Mouse (Mus musculus) midbrain, embryonic 11.5 days (tissue): Measurements from ENCODE around the gene Cux2. TPM values are rescaled to one million over a fixed set of nuclear protein-coding genes. Genes with fewer than 3 reads are reported as not detected.

Experiments used
- ATAC-seq: fragments of 200-750 bp; cut with Nextera tagmentation; 2 replicates; pipeline ENCODE4 v1.8.0; 2017; ENCODE audit warnings: moderate TSS enrichment, moderate library complexity; ENCODE audit not compliant: low FRiP score
- DNase-seq: peaks from one replicate; pipeline ENCODE4 v3.0.0; 2015; ENCODE audit warnings: low spot score; ENCODE audit errors: missing footprints
- H3K27ac ChIP-seq: fragments of 300-500 bp; sonication (generic); 2 replicates; pipeline ENCODE4 v1.5.1; 2014; ENCODE audit warnings: low read depth, low read length
- H3K27me3 ChIP-seq: fragments of 300-500 bp; sonication (generic); 2 replicates; pipeline ENCODE4 v1.6.1; 2014; ENCODE audit warnings: mild to moderate bottlenecking, low read length, moderate library complexity, mixed read lengths; ENCODE audit not compliant: control insufficient read depth, insufficient read depth
- H3K36me3 ChIP-seq: fragments of 300-500 bp; sonication (generic); 2 replicates; pipeline ENCODE4 v1.6.1; 2014; ENCODE audit warnings: mild to moderate bottlenecking, low read length, moderate library complexity, mixed read lengths; ENCODE audit not compliant: control insufficient read depth, insufficient read depth
- H3K4me1 ChIP-seq: fragments of 300-500 bp; sonication (generic); 2 replicates; pipeline ENCODE4 v1.6.1; 2014; ENCODE audit warnings: low read length; ENCODE audit not compliant: control insufficient read depth, insufficient read depth
- H3K4me2 ChIP-seq: fragments of 300-500 bp; sonication (generic); 2 replicates; pipeline ENCODE4 v1.6.1; 2014; ENCODE audit warnings: mild to moderate bottlenecking, moderate library complexity
- H3K4me3 ChIP-seq: fragments of 300-500 bp; sonication (generic); 2 replicates; pipeline ENCODE4 v1.5.1; 2014; ENCODE audit warnings: low read depth, low read length
- H3K9ac ChIP-seq: fragments of 300-500 bp; sonication (generic); 2 replicates; pipeline ENCODE4 v1.6.1; 2014; ENCODE audit warnings: low read length
- H3K9me3 ChIP-seq: fragments of 300-500 bp; sonication (generic); 2 replicates; pipeline ENCODE4 v1.6.1; 2016; ENCODE audit warnings: low read length; ENCODE audit not compliant: control insufficient read depth
- WGBS: fragments of 180-500 bp; shearing (Covaris S2); extraction: QIAGEN DNeasy Blood & Tissue Kit; methylation state at CpG from one replicate; pipeline ENCODE4 v1.1.7; 2014; 5-methylcytosine and 5-hydroxymethylcytosine counted together
- microRNA-seq: library from miRNA; unstranded; fragments of <30 nt; microRNA quantifications from one replicate; pipeline ENCODE4, GENCODE M21; 2017
- polyA plus RNA-seq: library from polyadenylated mRNA; unstranded; fragments of >200 nt; fragmentation: Nextera tagmentation; extraction: Ambion mirVana; gene quantifications from 2 replicates; pipeline ENCODE4 v1.2.1, GENCODE M21; 2014

Cux2 gene
- polyA plus RNA-seq, 1 experiment from 2014 or later: 11.1 TPM

- 92% methylated on average over 7 of the region's 7 CpGs for WGBS
- H3K27ac ChIP-seq: no peak overlapping the region
- no peak for DNase-seq
Measured at GRCm38 (mm10) chr5:121812526-121813243, 237.2 kb downstream of the Cux2 start.

GRCm38 (mm10) chr5:121811485-121811931, 238.4 kb downstream of the Cux2 start:
- no peak overlapping the region for H3K27ac ChIP-seq
- no peaks in the 10 kb centered on the region for H3K9me3 ChIP-seq
- H3K27me3 ChIP-seq: no peaks in the 10 kb centered on the region
- no peak for ATAC-seq
- H3K9ac ChIP-seq: no peak overlapping the region
- DNase-seq: no peak
- 95% methylated on average over 5 of the region's 5 CpGs for WGBS
- H3K4me3 ChIP-seq: no peak overlapping the region
- H3K4me2 ChIP-seq: no peak overlapping the region
- no peaks in the 10 kb centered on the region for H3K4me1 ChIP-seq
- peaks cover 21% of the 10 kb centered on the region for H3K36me3 ChIP-seq

More at GRCm38 (mm10) chr5:121812526-121813243, 237.2 kb downstream of the Cux2 start:
- H3K4me1 ChIP-seq: no peaks in the 10 kb centered on the region
- H3K36me3 ChIP-seq: peaks cover 26% of the 10 kb centered on the region
- no peak overlapping the region for H3K4me2 ChIP-seq
- no peaks in the 10 kb centered on the region for H3K9me3 ChIP-seq
- H3K9ac ChIP-seq: no peak overlapping the region
- no peak overlapping the region for H3K4me3 ChIP-seq
- no peaks in the 10 kb centered on the region for H3K27me3 ChIP-seq
- no peak for ATAC-seq

- Histone ChIP-seq H3K27me3 (no peaks in the 10 kb centered on the region), H3K4me2 (no peak overlapping the region), H3K4me1 (no peaks in the 10 kb centered on the region), H3K36me3 (peaks cover 14% of the 10 kb centered on the region), H3K9me3 (no peaks in the 10 kb centered on the region), H3K4me3 (no peak overlapping the region), H3K27ac (no peak overlapping the region), H3K9ac (no peak overlapping the region)
- DNase-seq (no peak), ATAC-seq (no peak)
- 93% methylated on average over 17 of the region's 17 CpGs for WGBS
Measured at GRCm38 (mm10) chr5:121810331-121811151, 239.4 kb downstream of the Cux2 start.

GRCm38 (mm10) chr5:121809667-121810224, 240.2 kb downstream of the Cux2 start:
- no peak overlapping the region for H3K27ac ChIP-seq
- DNase-seq (no peak), ATAC-seq (no peak)
- H3K9ac ChIP-seq: no peak overlapping the region
- H3K4me2 ChIP-seq: no peak overlapping the region
- H3K27me3 ChIP-seq: no peaks in the 10 kb centered on the region
- H3K4me1 ChIP-seq: no peaks in the 10 kb centered on the region
- no peak overlapping the region for H3K4me3 ChIP-seq
- peaks cover 14% of the 10 kb centered on the region for H3K36me3 ChIP-seq
- H3K9me3 ChIP-seq: no peaks in the 10 kb centered on the region
- WGBS: 86% methylated on average over 5 of the region's 5 CpGs

GRCm38 (mm10) chr5:121808202-121808601, 241.7 kb downstream of the Cux2 start:
- Histone ChIP-seq H3K9me3 (no peaks in the 10 kb centered on the region), H3K9ac (no peak overlapping the region), H3K27ac (no peak overlapping the region), H3K4me2 (no peak overlapping the region), H3K4me3 (no peak overlapping the region), H3K27me3 (no peaks in the 10 kb centered on the region), H3K4me1 (no peaks in the 10 kb centered on the region), H3K36me3 (peaks cover 17% of the 10 kb centered on the region)
- no peak for DNase-seq
- ATAC-seq: no peak
- 89% methylated on average over 2 of the region's 2 CpGs for WGBS

GRCm38 (mm10) chr5:121807186-121807585, 242.7 kb downstream of the Cux2 start:
- H3K36me3 ChIP-seq: peaks cover 22% of the 10 kb centered on the region
- no peak overlapping the region for H3K9ac ChIP-seq

More at GRCm38 (mm10) chr5:121807186-121807585, 242.7 kb downstream of the Cux2 start:
- H3K4me2 ChIP-seq: no peak overlapping the region
- H3K4me1 ChIP-seq: no peaks in the 10 kb centered on the region
- no peak overlapping the region for H3K4me3 ChIP-seq
- DNase-seq (no peak), ATAC-seq (no peak)
- H3K27me3 ChIP-seq: no peaks in the 10 kb centered on the region
- H3K9me3 ChIP-seq: no peaks in the 10 kb centered on the region
- 84% methylated on average over 3 of the region's 3 CpGs for WGBS
- H3K27ac ChIP-seq: no peak overlapping the region

Small RNA genes lying within 50 kb of the gene (microRNA-seq; reads per million reads assigned to microRNA genes)
- gene Mir7031: not detected

Other genes starting within 250 kb of the Cux2 start
- gene Sh2b3, start 212.5 kb downstream of the Cux2 start, polyA plus RNA-seq: 5.8 and 9.4 TPM in 2 replicates
- 25.9 and 27.9 TPM in 2 replicates for gene Pheta1, start 201.1 kb downstream of the Cux2 start, polyA plus RNA-seq
- gene Myl2, start 50.8 kb upstream of the Cux2 start, polyA plus RNA-seq: 0.29 TPM in 1 of 2 replicates, not detected in the other
- 0.03 TPM in 1 of 2 replicates, not detected in the other for gene Ccdc63, start 90.7 kb upstream of the Cux2 start, polyA plus RNA-seq
- 311 and 338 TPM in 2 replicates for gene Ppp1cc, start 108.2 kb upstream of the Cux2 start, polyA plus RNA-seq
- 11.4 and 12.5 TPM in 2 replicates for gene Hvcn1, start 156.7 kb upstream of the Cux2 start, polyA plus RNA-seq
- gene Tctn1, start 214.4 kb upstream of the Cux2 start, polyA plus RNA-seq: 4.3 and 4.8 TPM in 2 replicates
- gene Pptc7, start 234.3 kb upstream of the Cux2 start, polyA plus RNA-seq: 7.6 and 8.8 TPM in 2 replicates